Mouse (Mus musculus) heart, postnatal 0 days (tissue): ENCODE results near the gene Ldlrad3.

Experiments
- CTCF ChIP-seq: IDR thresholded peaks from 2 replicates; pipeline ENCODE4 v1.5.1; 2016; ENCODE audit warnings: antibody characterized with exemption, control low read depth, low read depth
- EP300 ChIP-seq: IDR thresholded peaks from 2 replicates; pipeline ENCODE4 v1.6.1; 2016; ENCODE audit warnings: antibody characterized with exemption, low read depth

- TF ChIP-seq CTCF (no peak), EP300 (no peak)
These were observed 74.2 kb downstream of the Ldlrad3 start for GRCm38 (mm10) chr2:102111906-102112499.
